Comparison of ENCODE assay signal across 29 mouse cellular contexts in the genomic region with DNA sequence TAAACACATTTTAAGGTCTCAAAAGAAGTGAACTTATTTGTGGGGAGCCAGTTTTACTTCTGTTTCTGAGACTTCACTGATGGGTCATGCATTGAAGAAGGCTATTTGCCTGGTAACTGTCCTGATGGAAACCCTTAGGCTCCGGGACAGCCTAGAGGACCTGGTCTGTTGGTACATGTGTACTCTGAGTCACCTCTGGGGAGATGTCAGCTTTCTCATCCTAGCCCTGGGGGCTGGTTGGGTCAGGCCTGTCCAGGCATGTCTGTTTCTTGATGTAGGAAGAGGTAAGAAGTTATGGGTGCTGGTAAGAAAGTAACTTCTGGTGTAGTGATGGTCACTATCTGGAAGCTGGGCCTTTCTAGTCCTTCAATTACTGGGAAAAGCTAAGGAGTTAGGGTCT. TPM values are rescaled to one million over a fixed set of nuclear protein-coding genes. Genes with fewer than 3 reads are reported as not detected.
DNase-seq lines count a peak whose midpoint lies in the region; ATAC-seq and TF ChIP-seq lines count a peak whose summit lies in the region.
"Had no signal": no experiment of that assay in that cellular context is flagged by ENCODE, and none has a peak within 500 bp of the region (broad histone marks: within the 10 kb centered on the region; RNA-seq: fewer than 3 reads in every experiment).

No protein-coding gene starts in this region.

- DNase-seq in heart, adult 11 months: peak; percentile 70
- DNase-seq in heart, postnatal 14 days: no peak
- DNase-seq in 3T3-L1 (ENCODE audit: low read depth, low spot score): peak; percentile 47
- no peak for DNase-seq in CH12.LX (ENCODE audit: extremely low read depth)
- DNase-seq in stomach, postnatal 0 days (ENCODE audit: low spot score): no peak
- DNase-seq in hindbrain, embryonic 11.5 days (ENCODE audit: low spot score): no peak
- DNase-seq in ovary, postnatal 14 days (ENCODE audit: low spot score): no peak
- DNase-seq: adrenal gland, adult 2 months; adrenal gland, postnatal 10 days; adrenal gland, postnatal 25 days; cerebellum, adult 11 months; cerebellum, adult 18-20 months; cerebellum, adult 8-10 months; cerebellum, adult 9-11 months; cerebellum, postnatal 14 days; cerebellum, postnatal 36 days; embryo, embryonic 11 days; forebrain, postnatal 0 days had no signal

- TF ChIP-seq CTCF in CH12.LX (conservative IDR thresholded peaks at IDR 0.05 in 1 of 2, IDR thresholded peaks at IDR 0.05 in 1 of 2; ENCODE audit: low read depth in 2 of 2, low read length in 2 of 2): no peak
- no peak for TF ChIP-seq CTCF in stomach, postnatal 0 days (IDR thresholded peaks at IDR 0.05; ENCODE audit: low read depth)

- H3K27ac ChIP-seq in CH12.LX (ENCODE audit: insufficient read depth, low read depth): peak overlapping the region; percentile 39
- no peak overlapping the region for H3K27ac ChIP-seq in stomach, postnatal 0 days (replicated peaks)
- no peak overlapping the region for H3K27ac ChIP-seq in hindbrain, embryonic 11.5 days (ENCODE audit: low read depth, low read length)
- H3K27ac ChIP-seq: embryonic facial prominence, embryonic 13.5 days; embryonic facial prominence, embryonic 15.5 days; forebrain, embryonic 13.5 days; forebrain, embryonic 15.5 days had no signal

- dilution Hi-C loops in CH12.LX (cut with MboI; ENCODE audit: extremely low pct_ligation_motif_present, extremely low pct_unique_long_range_greater_than_20kb, low sequenced_read_pairs): no loop called here

- peaks cover 27 to 39% of the 10 kb centered on the region in 2 experiments for H3K4me1 ChIP-seq in CH12.LX (ENCODE audit: control insufficient read depth in 1 of 2, insufficient read depth in 2 of 2)
- no peaks in the 10 kb centered on the region for H3K4me1 ChIP-seq in stomach, postnatal 0 days (replicated peaks; ENCODE audit: control insufficient read depth, insufficient read depth)
- no peaks in the 10 kb centered on the region for H3K4me1 ChIP-seq in hindbrain, embryonic 11.5 days (replicated peaks; ENCODE audit: control insufficient read depth, insufficient read depth, low read length)
- H3K4me1 ChIP-seq: embryonic facial prominence, embryonic 13.5 days; embryonic facial prominence, embryonic 15.5 days; forebrain, embryonic 13.5 days; forebrain, embryonic 15.5 days had no signal

- 60% methylated on average over 1 of the region's 1 CpGs for WGBS in stomach, postnatal 0 days
- 92% methylated on average over 1 of the region's 1 CpGs for WGBS in hindbrain, embryonic 11.5 days

- TF ChIP-seq RAD21 in CH12.LX (IDR thresholded peaks at IDR 0.05; ENCODE audit: low read depth, low read length): no peak; the same call in 1 of the 2 replicates

- no peaks in the 10 kb centered on the region for H3K36me3 ChIP-seq in CH12.LX (replicated peaks in 1 of 2; ENCODE audit: control insufficient read depth in 1 of 2, insufficient read depth in 1 of 2, low read length in 1 of 2)
- no peaks in the 10 kb centered on the region for H3K36me3 ChIP-seq in stomach, postnatal 0 days (ENCODE audit: control insufficient read depth, insufficient read depth, low read length)
- H3K36me3 ChIP-seq in hindbrain, embryonic 11.5 days (ENCODE audit: control insufficient read depth, insufficient read depth, low read length): no peaks in the 10 kb centered on the region
- H3K36me3 ChIP-seq: embryonic facial prominence, embryonic 13.5 days; embryonic facial prominence, embryonic 15.5 days; forebrain, embryonic 15.5 days had no signal

- no peaks in the 10 kb centered on the region for H3K79me2 ChIP-seq in CH12.LX (replicated peaks; ENCODE audit: control insufficient read depth, extremely low read depth, insufficient read depth, poor library complexity, severe bottlenecking)

- H3K9me3 ChIP-seq in CH12.LX (replicated peaks; ENCODE audit: low read length): no peaks in the 10 kb centered on the region
- no peaks in the 10 kb centered on the region for H3K9me3 ChIP-seq in stomach, postnatal 0 days (ENCODE audit: control insufficient read depth, low read length)
- no peaks in the 10 kb centered on the region for H3K9me3 ChIP-seq in hindbrain, embryonic 11.5 days (ENCODE audit: control insufficient read depth, low read length)
- H3K9me3 ChIP-seq: embryonic facial prominence, embryonic 13.5 days; embryonic facial prominence, embryonic 15.5 days; forebrain, embryonic 13.5 days; forebrain, embryonic 15.5 days had no signal

- in situ Hi-C loops in CH12.LX (cut with MboI; ENCODE audit: low pct_ligation_motif_present, low pct_unique_long_range_greater_than_20kb, low sequenced_read_pairs): loop anchor here (5.0 kb wide), 1 partner anchor 37 kb away; a partner anchor contains a TSS

- peak overlapping the region; percentile 9; the same call in 1 of the 2 replicates for H3K4me2 ChIP-seq in CH12.LX (ENCODE audit: insufficient read depth, low read depth, poor library complexity, severe bottlenecking)
- no peak overlapping the region for H3K4me2 ChIP-seq in stomach, postnatal 0 days (replicated peaks; ENCODE audit: low read depth)
- H3K4me2 ChIP-seq in hindbrain, embryonic 11.5 days (replicated peaks; ENCODE audit: low read depth, low read length): no peak overlapping the region
- H3K4me2 ChIP-seq: embryonic facial prominence, embryonic 13.5 days; embryonic facial prominence, embryonic 15.5 days; forebrain, embryonic 13.5 days; forebrain, embryonic 15.5 days had no signal

- TF ChIP-seq POLR2A in CH12.LX (IDR thresholded peaks at IDR 0.05; ENCODE audit: low read depth, low read length): no peak

- 0 out of 2 replicates have a peak, but pooled peaks have one; percentile 38 for ATAC-seq in stomach, postnatal 0 days (ENCODE audit: low FRiP score, low TSS enrichment)
- no peak for ATAC-seq in hindbrain, embryonic 11.5 days (ENCODE audit: low FRiP score)
- ATAC-seq: CD4-positive, CD25-positive, alpha-beta regulatory T cell, adult 4 months; forebrain, embryonic 13.5 days; forebrain, embryonic 15.5 days; forebrain, postnatal 0 days had no signal

- intact Hi-C loops in heart, postnatal 14 days (cut with DNase I): no loop called here

- H3K9ac ChIP-seq in CH12.LX (ENCODE audit: insufficient read depth, low read depth): no peak overlapping the region
- H3K9ac ChIP-seq in stomach, postnatal 0 days (ENCODE audit: low read length): no peak overlapping the region
- H3K9ac ChIP-seq in hindbrain, embryonic 11.5 days (ENCODE audit: low read depth, low read length): no peak overlapping the region
- H3K9ac ChIP-seq: embryonic facial prominence, embryonic 13.5 days; embryonic facial prominence, embryonic 15.5 days; forebrain, embryonic 13.5 days; forebrain, embryonic 15.5 days; forebrain, postnatal 0 days had no signal

- no peaks in the 10 kb centered on the region for H3K27me3 ChIP-seq in CH12.LX (replicated peaks)
- no peaks in the 10 kb centered on the region for H3K27me3 ChIP-seq in stomach, postnatal 0 days (ENCODE audit: control insufficient read depth, insufficient read depth, low read length)
- H3K27me3 ChIP-seq in hindbrain, embryonic 11.5 days (ENCODE audit: control insufficient read depth, insufficient read depth, low read length): no peaks in the 10 kb centered on the region
- H3K27me3 ChIP-seq: embryonic facial prominence, embryonic 13.5 days; embryonic facial prominence, embryonic 15.5 days; forebrain, embryonic 13.5 days; forebrain, embryonic 15.5 days had no signal

- peak; percentile 46; the same call in 1 of the 2 replicates for TF ChIP-seq EP300 in CH12.LX (IDR thresholded peaks at IDR 0.05; ENCODE audit: low read length)
- TF ChIP-seq EP300 in stomach, postnatal 0 days (optimal IDR thresholded peaks at IDR 0.05): no peak

- H3K4me3 ChIP-seq in CH12.LX (replicated peaks in 1 of 3; ENCODE audit: low read depth in 2 of 3, low read length in 2 of 3, poor library complexity in 1 of 3): no peak overlapping the region
- H3K4me3 ChIP-seq in stomach, postnatal 0 days (ENCODE audit: low read depth, low read length): no peak overlapping the region
- no peak overlapping the region for H3K4me3 ChIP-seq in hindbrain, embryonic 11.5 days (ENCODE audit: low read depth, low read length)
- H3K4me3 ChIP-seq: embryonic facial prominence, embryonic 13.5 days; embryonic facial prominence, embryonic 15.5 days; erythroblast, embryonic 14.5 days; forebrain, embryonic 13.5 days; forebrain, embryonic 15.5 days had no signal

TF ChIP-seq in CH12.LX, 34 proteins besides CTCF, POLR2A, EP300 and RAD21 (continues in another document):
- no peak for TF ChIP-seq ZC3H11A (IDR thresholded peaks at IDR 0.05; ENCODE audit: low read depth, low read length)
- TF ChIP-seq UBTF (IDR thresholded peaks at IDR 0.05; ENCODE audit: low read depth, low read length): no peak
- no peak for TF ChIP-seq MEF2A (IDR thresholded peaks at IDR 0.05; ENCODE audit: borderline replicate concordance, low read depth, low read length)
- TF ChIP-seq E2F4 (IDR thresholded peaks at IDR 0.05; ENCODE audit: insufficient replicate concordance, low read depth, low read length): no peak
- no peak for TF ChIP-seq SMC3 (IDR thresholded peaks at IDR 0.05; ENCODE audit: low read depth, low read length)
- no peak for TF ChIP-seq ZMIZ1 (IDR thresholded peaks at IDR 0.05; ENCODE audit: low read depth, low read length)
- no peak for TF ChIP-seq ELF1 (IDR thresholded peaks at IDR 0.05; ENCODE audit: low read depth, low read length)
- TF ChIP-seq SIN3A (IDR thresholded peaks at IDR 0.05; ENCODE audit: low read length): no peak; the same call in 1 of the 2 replicates
- no peak for TF ChIP-seq PAX5 (IDR thresholded peaks at IDR 0.05; ENCODE audit: low read length)
- TF ChIP-seq MYC (IDR thresholded peaks at IDR 0.05; ENCODE audit: low read depth, low read length): 0 out of 2 replicates have a peak, but pooled peaks have one; percentile 28
- no peak for TF ChIP-seq MAZ (IDR thresholded peaks at IDR 0.05; ENCODE audit: low read depth, low read length)
- TF ChIP-seq JUND (conservative IDR thresholded peaks at IDR 0.05; ENCODE audit: low read depth, low read length): 0 out of 2 replicates have a peak, but pooled peaks have one; percentile 24
- no peak for TF ChIP-seq JUN (IDR thresholded peaks at IDR 0.05; ENCODE audit: insufficient read depth, low read depth, low read length)

RNA-seq across cellular contexts. Expression of a gene that starts 10.4 kb away (rescaled TPM):
- total RNA-seq in heart, postnatal 14 days (2021): not detected
- total RNA-seq in CH12.LX (2012; rRNA removed) (0.38 and 0.42 TPM in 2 replicates), CH12.LX (2014; rRNA removed) (0.23 TPM in 2 replicates)
- 0.74 and 0.77 TPM in 2 replicates for polyA plus RNA-seq in CH12.LX (2012; ENCODE audit: insufficient read length, low read depth)
- polyA plus RNA-seq in stomach, postnatal 0 days (2015; fragmentation: Nextera tagmentation; extraction: Ambion mirVana): 0.06 and 0.08 TPM in 2 replicates
- 0.08 TPM in 1 of 2 replicates, not detected in the other for polyA plus RNA-seq in hindbrain, embryonic 11.5 days (2014; fragmentation: Nextera tagmentation; extraction: Ambion mirVana)
- total RNA-seq: adrenal gland, adult 2 months; adrenal gland, postnatal 10 days; adrenal gland, postnatal 25 days; adrenal gland, postnatal 4 days; forebrain, postnatal 0 days; MEL had no signal
- polyA plus RNA-seq: adrenal gland, adult 2 months; embryonic facial prominence, embryonic 11.5 days; erythroblast, embryonic 14.5 days; forebrain, embryonic 11.5 days; forebrain, embryonic 13.5 days; forebrain, embryonic 15.5 days had no signal

RNA-seq across cellular contexts. Expression of a gene that starts 37.8 kb away (rescaled TPM):
- total RNA-seq in heart, postnatal 14 days (2021): under 1 TPM; 0.48 to 0.61 TPM
- total RNA-seq in CH12.LX (2012; rRNA removed): 87.4 and 108 TPM in 2 replicates
- total RNA-seq in CH12.LX (2014; rRNA removed): 173 and 183 TPM in 2 replicates
- polyA plus RNA-seq in CH12.LX (2012; ENCODE audit: insufficient read length, low read depth): 255 and 303 TPM in 2 replicates
- polyA plus RNA-seq in stomach, postnatal 0 days (2015; fragmentation: Nextera tagmentation; extraction: Ambion mirVana): 0.12 and 0.13 TPM in 2 replicates
- polyA plus RNA-seq in hindbrain, embryonic 11.5 days (2014; fragmentation: Nextera tagmentation; extraction: Ambion mirVana): not detected in 2 replicates
- total RNA-seq: common myeloid progenitor, adult 5-6 weeks; MEL had no signal
- polyA plus RNA-seq: embryonic facial prominence, embryonic 11.5 days; forebrain, embryonic 11.5 days; forebrain, embryonic 15.5 days; forebrain, postnatal 0 days had no signal

Comparison
In these comparisons a context has a peak if more than half of its experiments do, and no peak if none do; other contexts are left out.
1. DNase-seq: peak in heart, adult 11 months (single experiment) and 3T3-L1 (single experiment); none in heart, postnatal 14 days (0 of 2), CH12.LX (single experiment), stomach, postnatal 0 days (single experiment), hindbrain, embryonic 11.5 days (single experiment) and ovary, postnatal 14 days (single experiment).
2. RNA of a gene that starts 37.8 kb away (polyA plus RNA-seq): 255 to 303 TPM in CH12.LX; 0.12 to 0.13 TPM in stomach, postnatal 0 days and not detected in hindbrain, embryonic 11.5 days; every median in the first group is over 100 times any median in the second.